Mouse (Mus musculus) midbrain, embryonic 16.5 days (tissue): Measurements from ENCODE around the gene Tmbim6. TPM values are rescaled to one million over a fixed set of nuclear protein-coding genes. Genes with fewer than 3 reads are reported as not detected.

Experiments
- ATAC-seq: fragments of 200-750 bp; cut with Nextera tagmentation; 2 replicates; pipeline ENCODE4 v1.8.0; 2017; ENCODE audit warnings: moderate TSS enrichment
- H3K27ac ChIP-seq: fragments of 300-500 bp; sonication (generic); 2 replicates; pipeline ENCODE4 v1.5.1; 2014; ENCODE audit warnings: mild to moderate bottlenecking, low read length, mixed read lengths
- H3K27me3 ChIP-seq: fragments of 300-500 bp; sonication (generic); 2 replicates; pipeline ENCODE4 v1.6.1; 2014; ENCODE audit warnings: low read depth, low read length, mixed read lengths; ENCODE audit not compliant: control insufficient read depth, insufficient read depth
- H3K36me3 ChIP-seq: fragments of 300-500 bp; sonication (generic); 2 replicates; pipeline ENCODE4 v1.6.1; 2014; ENCODE audit warnings: mild to moderate bottlenecking, low read length, moderate library complexity, mixed read lengths; ENCODE audit not compliant: control insufficient read depth, insufficient read depth
- H3K4me1 ChIP-seq: fragments of 300-500 bp; sonication (generic); 2 replicates; pipeline ENCODE4 v1.6.1; 2014; ENCODE audit warnings: mild to moderate bottlenecking, low read length, mixed read lengths; ENCODE audit not compliant: control insufficient read depth, insufficient read depth
- H3K4me2 ChIP-seq: fragments of 300-500 bp; sonication (generic); 2 replicates; pipeline ENCODE4 v1.6.1; 2014; ENCODE audit warnings: mild to moderate bottlenecking, low read length, mixed read lengths
- H3K4me3 ChIP-seq: fragments of 300-500 bp; sonication (generic); 2 replicates; pipeline ENCODE4 v1.5.1; 2014; ENCODE audit warnings: low read depth, mild to moderate bottlenecking, low read length, moderate library complexity, mixed read lengths
- H3K9ac ChIP-seq: fragments of 300-500 bp; sonication (generic); 2 replicates; pipeline ENCODE4 v1.6.1; 2014; ENCODE audit warnings: low read depth, low read length, mixed read lengths
- H3K9me3 ChIP-seq: fragments of 300-500 bp; sonication (generic); replicated peaks from 2 replicates; pipeline ENCODE4 v1.6.1; 2014; ENCODE audit warnings: mild to moderate bottlenecking, low read length, mixed read lengths; ENCODE audit not compliant: control insufficient read depth, poor library complexity, severe bottlenecking
- WGBS: fragments of 180-500 bp; shearing (Covaris S2); extraction: QIAGEN DNeasy Blood & Tissue Kit; methylation state at CpG from one replicate; pipeline ENCODE4 v1.1.7; 2014; 5-methylcytosine and 5-hydroxymethylcytosine counted together
- polyA plus RNA-seq: library from polyadenylated mRNA; unstranded; fragments of >200 nt; fragmentation: Nextera tagmentation; extraction: Ambion mirVana; gene quantifications from 2 replicates; pipeline ENCODE4 v1.2.1, GENCODE M21; 2015

Gene Tmbim6
- polyA plus RNA-seq, 1 experiment from 2014 or later, result 310 TPM

- peaks cover 13% of the 10 kb centered on the region for H3K36me3 ChIP-seq
- H3K4me3 ChIP-seq, result no peak overlapping the region
- H3K9ac ChIP-seq, result no peak overlapping the region
- no peaks in the 10 kb centered on the region for H3K27me3 ChIP-seq
- peak overlapping the region; percentile 56 for H3K27ac ChIP-seq
- WGBS, result 3% methylated on average over 12 of the region's 12 CpGs
- H3K4me1 ChIP-seq, result peaks cover 7% of the 10 kb centered on the region
- peak overlapping the region; percentile 43 for H3K4me2 ChIP-seq
- no peaks in the 10 kb centered on the region for H3K9me3 ChIP-seq
- 0 out of 2 replicates have a peak, but pooled peaks have one; percentile 30 for ATAC-seq
These were observed 27.9 kb downstream of the Tmbim6 start for GRCm38 (mm10) chr15:99420521-99421014.

GRCm38 (mm10) chr15:99421152-99421551, 28.5 kb downstream of the Tmbim6 start:
- Histone ChIP-seq H3K4me3 (no peak overlapping the region), H3K27ac (peak overlapping the region; percentile 56; the same call in 1 of the 2 replicates), H3K4me2 (no peak overlapping the region), H3K9me3 (no peaks in the 10 kb centered on the region), H3K36me3 (peaks cover 16% of the 10 kb centered on the region), H3K27me3 (no peaks in the 10 kb centered on the region), H3K9ac (no peak overlapping the region), H3K4me1 (peaks cover 5% of the 10 kb centered on the region)
- 83% methylated on average over 9 of the region's 9 CpGs for WGBS
- no peak for ATAC-seq

GRCm38 (mm10) chr15:99421676-99422075, 29.0 kb downstream of the Tmbim6 start:
- Histone ChIP-seq H3K27ac (no peak overlapping the region), H3K9me3 (no peaks in the 10 kb centered on the region), H3K4me1 (peaks cover 4% of the 10 kb centered on the region), H3K4me2 (no peak overlapping the region), H3K36me3 (peaks cover 19% of the 10 kb centered on the region), H3K4me3 (no peak overlapping the region), H3K27me3 (no peaks in the 10 kb centered on the region), H3K9ac (no peak overlapping the region)
- 88% methylated on average over 8 of the region's 8 CpGs for WGBS
- ATAC-seq, result no peak

GRCm38 (mm10) chr15:99422551-99422950, 29.9 kb downstream of the Tmbim6 start:
- Histone ChIP-seq H3K27ac (no peak overlapping the region), H3K36me3 (peaks cover 27% of the 10 kb centered on the region), H3K4me3 (no peak overlapping the region), H3K9me3 (no peaks in the 10 kb centered on the region), H3K4me1 (peaks cover 4% of the 10 kb centered on the region), H3K9ac (no peak overlapping the region), H3K27me3 (no peaks in the 10 kb centered on the region), H3K4me2 (no peak overlapping the region)
- ATAC-seq, result no peak
- 92% methylated on average over 23 of the region's 23 CpGs for WGBS

GRCm38 (mm10) chr15:99423131-99423530, 30.4 kb downstream of the Tmbim6 start:
- WGBS, result 92% methylated on average over 10 of the region's 10 CpGs
- no peak for ATAC-seq
- Histone ChIP-seq H3K27me3 (no peaks in the 10 kb centered on the region), H3K9ac (no peak overlapping the region), H3K36me3 (peaks cover 30% of the 10 kb centered on the region), H3K4me1 (peaks cover 4% of the 10 kb centered on the region), H3K4me3 (no peak overlapping the region), H3K27ac (no peak overlapping the region), H3K4me2 (no peak overlapping the region), H3K9me3 (no peaks in the 10 kb centered on the region)

GRCm38 (mm10) chr15:99423884-99424283, 31.2 kb downstream of the Tmbim6 start:
- Histone ChIP-seq H3K36me3 (peaks cover 33% of the 10 kb centered on the region), H3K27ac (no peak overlapping the region), H3K9me3 (no peaks in the 10 kb centered on the region), H3K4me1 (peaks cover 4% of the 10 kb centered on the region), H3K27me3 (no peaks in the 10 kb centered on the region), H3K9ac (0 out of 2 replicates have a peak overlapping the region, but pooled peaks have one; percentile 11), H3K4me2 (no peak overlapping the region), H3K4me3 (no peak overlapping the region)
- 91% methylated on average over 9 of the region's 9 CpGs for WGBS
- ATAC-seq, result no peak

- WGBS, result 88% methylated on average over 8 of the region's 8 CpGs
- Histone ChIP-seq H3K27me3 (no peaks in the 10 kb centered on the region), H3K9me3 (no peaks in the 10 kb centered on the region), H3K27ac (no peak overlapping the region), H3K36me3 (peaks cover 23% of the 10 kb centered on the region), H3K4me1 (peaks cover 2% of the 10 kb centered on the region; the same call in 1 of the 2 replicates), H3K4me3 (no peak overlapping the region), H3K9ac (no peak overlapping the region), H3K4me2 (no peak overlapping the region)
- ATAC-seq, result no peak
These were observed 37.7 kb downstream of the Tmbim6 start for GRCm38 (mm10) chr15:99430394-99430793.

GRCm38 (mm10) chr15:99431063-99431462, 38.4 kb downstream of the Tmbim6 start:
- H3K4me1 ChIP-seq, result peaks cover 2% of the 10 kb centered on the region; the same call in 1 of the 2 replicates
- no peak overlapping the region for H3K9ac ChIP-seq
- no peak for ATAC-seq
- no peak overlapping the region for H3K4me2 ChIP-seq
- H3K36me3 ChIP-seq, result peaks cover 19% of the 10 kb centered on the region; the same call in 1 of the 2 replicates
- H3K27ac ChIP-seq, result no peak overlapping the region
- H3K9me3 ChIP-seq, result no peaks in the 10 kb centered on the region
- 91% methylated on average over 10 of the region's 10 CpGs for WGBS
- H3K4me3 ChIP-seq, result no peak overlapping the region
- no peaks in the 10 kb centered on the region for H3K27me3 ChIP-seq

- WGBS, result 90% methylated on average over 7 of the region's 7 CpGs
- H3K4me3 ChIP-seq, result no peak overlapping the region
- no peak overlapping the region for H3K4me2 ChIP-seq
- no peak overlapping the region for H3K27ac ChIP-seq
- peaks cover 2% of the 10 kb centered on the region; the same call in 1 of the 2 replicates for H3K4me1 ChIP-seq
- no peak for ATAC-seq
- no peaks in the 10 kb centered on the region for H3K9me3 ChIP-seq
- peaks cover 16% of the 10 kb centered on the region; the same call in 1 of the 2 replicates for H3K36me3 ChIP-seq
- no peaks in the 10 kb centered on the region for H3K27me3 ChIP-seq
- H3K9ac ChIP-seq, result no peak overlapping the region
These were observed 38.8 kb downstream of the Tmbim6 start for GRCm38 (mm10) chr15:99431504-99431903.
